Mouse (Mus musculus) ovary, postnatal 14 days (tissue): ENCODE data around the gene Vmn2r85.
"Not testable (repeated sequence)": the region's sequence is repeated elsewhere in the genome, so short reads cannot be mapped to it uniquely, and the experiment has no call there.

Source experiments
- DNase-seq: peaks from one replicate; pipeline ENCODE4 v3.0.0; 2022; ENCODE audit warnings: low spot score

Vmn2r85 gene

GRCm38 (mm10) chr10:130429603-130430002 lies at the start of gene Vmn2r85:
TSS of gene Vmn2r85 (minus strand) at chr10:130429703.
- not testable (repeated sequence) for DNase-seq

- peak; percentile 12 for DNase-seq
These were observed 40.8 kb upstream of the Vmn2r85 start for GRCm38 (mm10) chr10:130470311-130470760.

- DNase-seq: not testable (repeated sequence)
These were observed 26.4 kb upstream of the Vmn2r85 start, which contains the start of gene Vmn2r86 for GRCm38 (mm10) chr10:130455950-130456349. TSS of gene Vmn2r86 (minus strand) at chr10:130456050.

- DNase-seq: no peak
These were observed 15.3 kb upstream of the Vmn2r85 start for GRCm38 (mm10) chr10:130444776-130445175.

- DNase-seq: not testable (repeated sequence)
These were observed 4.8 kb upstream of the Vmn2r85 start for GRCm38 (mm10) chr10:130434185-130434898.

GRCm38 (mm10) chr10:130422368-130422767 lies 7.1 kb downstream of the Vmn2r85 start:
- DNase-seq: not testable (repeated sequence)

DNA sequence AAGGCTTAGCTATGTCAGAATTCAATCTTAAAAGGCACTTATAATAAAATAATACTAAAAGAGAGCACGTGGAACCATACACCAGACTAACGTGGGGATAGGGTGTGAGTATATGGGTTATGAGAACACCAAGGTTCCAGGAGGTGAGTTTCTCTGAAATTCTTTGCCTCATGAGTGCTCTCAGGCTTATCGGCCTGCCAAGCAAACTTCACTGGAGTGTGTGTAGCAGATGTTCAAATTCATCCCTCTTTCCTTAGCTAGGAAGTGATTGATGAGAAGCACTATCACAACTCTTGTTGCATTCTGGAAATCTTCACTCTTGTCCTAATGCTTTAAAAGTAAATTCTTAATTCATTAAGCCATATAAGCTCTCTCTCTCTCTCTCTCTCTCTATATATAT lies 9.1 kb downstream of the Vmn2r85 start:
- no peak for DNase-seq

DNA sequence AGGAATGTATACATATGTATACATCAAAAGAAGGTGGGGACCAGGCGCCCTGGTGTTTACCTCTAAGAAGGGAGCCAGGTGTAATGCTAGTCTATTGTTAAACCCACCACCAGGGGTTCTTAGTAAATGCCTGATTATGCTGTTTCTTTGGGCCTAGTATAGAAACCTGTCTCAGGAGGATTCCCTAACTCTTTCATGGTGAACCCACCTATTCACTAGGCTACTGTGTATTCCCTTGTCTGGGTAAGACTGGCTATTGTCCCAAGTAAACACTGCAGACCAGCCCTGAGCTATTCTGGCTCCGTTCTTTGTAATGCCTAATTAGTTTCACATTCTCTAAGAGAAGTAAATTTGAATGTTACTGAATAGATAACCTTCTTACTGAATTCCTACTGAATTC lies 9.5 kb downstream of the Vmn2r85 start:
- DNase-seq: not testable (repeated sequence)

GRCm38 (mm10) chr10:130416352-130416751 lies 13.2 kb downstream of the Vmn2r85 start:
- DNase-seq: not testable (repeated sequence)

DNA sequence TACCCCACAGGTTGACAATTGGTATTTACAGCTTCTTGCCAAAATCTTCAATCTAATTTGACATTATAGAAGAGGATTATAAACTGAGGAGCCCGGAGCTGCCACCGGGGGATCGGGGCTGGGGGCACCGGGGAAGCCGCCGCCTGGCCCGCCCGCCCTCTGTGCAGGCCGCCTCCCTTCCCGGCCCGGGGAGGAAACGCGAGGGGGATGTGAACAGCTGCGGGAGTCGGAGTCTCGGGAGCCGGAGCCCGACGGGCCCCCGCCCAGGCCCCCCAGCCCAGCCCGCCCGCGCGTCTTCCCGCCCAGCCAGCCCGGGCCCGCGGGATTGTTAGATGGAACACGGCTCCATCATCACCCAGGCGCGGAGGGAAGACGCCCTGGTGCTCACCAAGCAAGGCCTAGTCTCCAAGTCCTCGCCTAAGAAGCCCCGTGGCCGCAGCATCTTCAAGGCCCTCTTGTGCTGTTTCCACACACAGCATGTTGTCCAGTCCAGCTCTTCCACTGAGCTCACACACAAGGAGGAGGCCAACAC lies 17.3 kb downstream of the Vmn2r85 start:
- not testable (repeated sequence) for DNase-seq

DNA sequence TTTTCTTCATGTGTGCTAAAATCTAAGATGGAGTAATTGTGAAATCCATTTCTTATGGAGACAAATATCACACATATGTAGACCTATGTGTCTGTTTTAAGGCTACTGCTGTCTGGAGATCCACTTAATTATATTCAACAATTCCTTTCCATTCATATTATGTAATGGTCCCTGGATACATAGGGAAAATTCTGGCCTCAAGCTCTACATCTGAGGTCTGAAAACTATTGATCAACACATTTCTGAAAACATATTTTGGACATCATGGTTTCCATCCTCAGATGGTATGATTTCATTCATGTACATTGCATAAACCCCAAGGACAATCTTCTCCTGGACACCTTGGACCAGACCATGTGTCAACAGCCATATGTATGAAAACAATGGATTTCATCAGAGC lies 35.3 kb downstream of the Vmn2r85 start, which contains the start of gene Vmn2r84:
Gene Vmn2r84, minus strand, starts transcription at position 101 of the 400 bp plus-strand sequence.
- DNase-seq: no peak

DNA sequence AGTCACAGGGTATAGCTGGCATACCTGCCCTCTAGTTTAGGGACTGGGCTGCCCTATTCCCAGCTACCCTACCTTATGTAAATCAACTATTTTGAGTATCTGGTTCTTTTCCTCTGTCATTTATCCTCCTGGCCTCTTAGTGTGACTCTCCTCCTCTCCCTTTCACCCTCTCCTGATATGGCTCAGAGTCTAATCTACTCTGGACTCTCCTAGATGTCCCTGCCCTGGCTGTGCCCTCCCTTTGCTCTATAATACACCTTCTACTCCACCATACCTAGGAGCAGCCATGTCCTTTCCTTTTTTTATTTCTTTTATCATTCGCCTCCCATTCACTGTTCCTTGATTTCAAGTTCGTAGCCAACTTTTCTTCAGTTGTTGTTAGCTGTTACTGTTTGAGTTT lies 54.4 kb downstream of the Vmn2r85 start:
- DNase-seq: no peak

GRCm38 (mm10) chr10:130372491-130373173 lies 56.9 kb downstream of the Vmn2r85 start:
- no peak for DNase-seq

DNA sequence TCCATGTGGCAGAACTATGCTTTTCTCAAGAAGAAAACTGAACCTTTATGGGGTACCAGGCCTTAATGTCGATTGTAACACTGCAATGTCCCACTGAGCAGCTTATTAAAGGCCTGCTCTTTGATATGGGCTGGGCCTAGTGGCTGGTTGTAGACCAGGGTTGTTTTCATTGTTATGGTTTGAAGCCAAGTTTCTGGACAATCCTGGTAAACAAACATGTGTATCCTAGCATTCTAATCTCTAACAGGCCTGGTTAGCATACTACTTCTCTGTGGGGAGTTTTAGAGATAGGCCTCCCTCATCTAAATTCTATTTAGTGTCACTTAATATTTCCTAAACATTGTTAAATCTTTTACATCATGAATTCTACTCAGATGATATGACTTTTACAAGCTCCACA lies 57.9 kb downstream of the Vmn2r85 start:
- DNase-seq: no peak

DNA sequence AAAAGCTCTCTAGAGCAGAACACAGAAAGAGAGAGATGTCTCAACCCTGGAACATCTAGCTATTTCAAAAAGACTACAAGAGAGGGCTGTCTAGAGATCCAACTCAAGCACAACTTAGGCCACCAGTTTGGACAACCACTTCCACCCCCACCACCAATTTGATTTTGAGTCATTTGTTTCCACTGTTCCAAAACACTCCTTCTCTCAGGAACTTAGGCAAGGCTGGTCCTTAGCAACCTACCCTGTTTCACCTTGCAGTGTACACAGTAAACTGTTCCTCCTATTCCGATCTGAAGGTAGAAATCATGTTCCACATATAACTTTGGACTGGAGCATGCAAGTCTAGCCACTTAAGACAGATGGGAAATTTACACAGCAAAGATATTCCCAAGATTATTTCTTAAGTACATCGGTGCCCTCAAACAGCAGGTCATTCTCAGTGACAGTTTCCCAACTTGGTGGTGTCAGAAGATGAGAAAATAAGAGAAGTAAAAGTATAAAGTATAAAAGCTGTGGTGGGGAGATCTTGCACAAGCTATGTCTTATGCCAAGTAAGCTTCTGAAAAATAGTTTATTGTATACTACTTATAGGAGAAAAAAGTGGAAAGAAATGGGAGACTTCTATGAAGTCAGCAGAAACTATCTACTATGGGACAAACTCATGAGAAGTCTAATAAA lies 59.4 kb downstream of the Vmn2r85 start:
- no peak for DNase-seq

- DNase-seq: no peak
These were observed 61.1 kb downstream of the Vmn2r85 start for GRCm38 (mm10) chr10:130368384-130368783.

- no peak for DNase-seq
These were observed 64.7 kb downstream of the Vmn2r85 start for GRCm38 (mm10) chr10:130364766-130365165.
